Mouse (Mus musculus): ENCODE measurements around the gene Mif4gd.

Gene Mif4gd

DNA sequence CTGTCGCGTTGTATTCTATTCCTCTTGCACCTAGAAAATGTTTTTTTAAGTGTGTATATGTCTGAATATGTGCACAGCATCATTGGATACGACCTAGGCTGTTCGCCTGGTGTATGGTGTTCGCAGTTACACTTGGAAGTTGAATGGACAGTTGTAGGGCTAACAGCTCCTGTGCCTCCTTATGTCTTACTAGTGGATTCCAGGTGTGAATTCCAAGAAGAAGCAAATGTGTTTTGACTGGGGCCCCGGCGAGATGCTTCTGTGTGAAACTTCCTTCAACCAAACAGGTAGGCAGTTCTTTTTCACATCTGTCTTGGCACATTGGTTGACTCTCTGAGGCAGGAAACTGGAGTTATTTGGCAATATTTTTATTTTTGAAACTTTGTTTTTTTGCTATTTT, 47.8 kb downstream of the Mif4gd start:
- peak; percentile 18 for DNase-seq (ENCODE audit: low read depth)

DNA sequence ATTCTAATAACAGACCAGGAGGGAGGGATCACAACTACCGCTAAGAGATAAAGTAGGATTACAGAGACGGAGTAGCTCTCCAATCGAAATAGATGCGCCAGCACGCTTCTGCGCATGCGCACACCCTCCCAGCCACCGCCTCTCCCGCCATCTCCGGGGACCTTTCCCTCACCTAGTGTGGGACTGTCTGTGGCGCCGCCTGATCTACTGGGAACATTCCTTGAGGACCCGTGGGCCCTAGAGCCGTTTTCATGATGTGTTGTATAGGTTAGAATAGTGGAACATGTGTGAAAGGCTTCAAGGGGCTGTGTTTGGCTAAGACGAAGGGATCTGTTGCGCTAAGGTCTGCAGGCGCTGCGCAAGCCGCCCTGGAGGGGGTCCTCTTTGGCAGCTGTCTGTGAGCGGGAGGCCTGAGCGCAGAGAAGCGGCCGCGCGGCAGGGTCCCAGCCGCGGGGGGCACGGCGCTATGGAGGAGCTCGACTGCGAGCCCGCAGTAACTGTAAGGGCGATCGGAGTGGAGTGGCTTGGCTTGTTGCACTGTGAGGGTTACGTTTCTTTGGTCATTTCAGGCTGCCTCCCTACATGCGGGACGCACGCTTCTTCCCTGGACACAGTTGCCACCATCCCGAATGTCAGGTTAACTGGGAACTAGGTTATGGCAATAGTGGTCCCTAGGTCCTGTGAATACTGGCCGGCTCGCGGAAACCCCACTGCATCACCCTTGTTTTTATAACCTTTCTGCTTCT, 48.5 kb downstream of the Mif4gd start, which contains the start of gene Nup85:
TSS of gene Nup85 (plus strand) at position 371 of the 746 bp plus-strand sequence.
- DNase-seq (ENCODE audit: low read depth), result peak; percentile 98

DNA sequence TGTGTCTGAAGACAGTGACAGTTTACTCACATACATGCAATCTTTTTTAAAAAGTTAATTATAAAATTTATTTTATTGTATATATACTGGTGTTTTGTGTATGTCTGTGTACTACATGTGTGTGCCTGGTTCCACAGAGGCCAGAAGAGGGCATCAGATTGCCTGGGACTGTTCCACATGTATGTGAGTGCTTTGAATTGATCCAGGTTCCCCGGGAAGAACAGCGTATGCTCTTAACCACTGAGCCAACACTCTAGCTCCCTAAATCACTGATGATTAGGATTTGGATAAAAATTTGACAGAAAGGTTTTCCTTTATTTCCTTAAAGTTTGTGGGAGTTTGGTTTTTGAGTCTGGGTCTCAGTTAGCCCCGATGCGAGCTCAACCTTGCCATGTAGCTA, 49.4 kb downstream of the Mif4gd start:
- no peak for DNase-seq (ENCODE audit: low read depth)

Data from naive thymus-derived CD4-positive, alpha-beta T cell, adult 2 months (primary cell).